Mouse (Mus musculus): Measurements from ENCODE around the gene Slc2a8.

The Slc2a8 gene

DNA sequence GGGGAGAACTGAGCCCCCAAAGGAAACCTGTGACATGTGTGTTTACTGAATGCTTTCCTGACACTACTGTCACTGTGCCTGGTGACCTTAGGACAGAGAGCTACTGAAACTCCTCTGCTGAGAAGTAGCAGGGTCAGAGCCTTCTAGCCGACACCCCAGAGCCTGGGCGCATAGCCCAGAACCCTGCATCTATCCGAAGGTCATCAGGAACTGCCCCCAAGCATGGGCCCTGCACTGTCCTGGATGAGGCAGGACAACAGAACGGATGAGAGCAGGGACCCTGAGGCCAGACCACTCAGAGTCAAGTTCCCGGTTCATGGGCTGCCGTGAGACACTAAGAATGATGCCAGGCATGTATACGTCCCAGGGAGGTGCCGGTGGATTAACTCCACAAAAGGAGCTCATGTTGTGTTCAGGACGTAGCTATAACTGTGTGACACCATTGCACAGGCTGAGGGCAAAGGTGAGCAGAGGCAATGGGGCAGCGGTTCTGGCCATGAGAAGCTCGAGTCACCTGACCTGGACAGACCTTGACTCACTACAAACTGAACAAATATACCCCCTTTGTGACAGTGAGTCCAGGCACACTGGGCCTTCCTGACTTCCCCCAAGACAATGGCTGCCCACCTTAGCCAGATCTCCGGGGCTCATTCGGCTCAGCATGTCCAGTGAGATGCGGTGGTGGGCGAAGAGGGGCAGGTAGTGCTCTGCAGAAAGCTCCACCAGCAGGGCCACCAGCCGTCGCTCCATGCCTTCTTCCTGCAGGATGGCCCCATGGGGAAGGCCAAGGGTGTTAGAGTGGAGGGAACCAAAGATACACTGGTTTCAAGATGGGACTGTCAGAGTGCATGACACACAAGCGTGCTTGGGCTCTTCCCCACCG is 52.7 kb downstream of the Slc2a8 start:
- H3K36me3 ChIP-seq (ENCODE audit: control insufficient read depth, insufficient read depth, low read length, poor library complexity, severe bottlenecking), result no peaks in the 10 kb centered on the region
- DNase-seq (ENCODE audit: low read depth, low spot score), result no peak
- no peaks in the 10 kb centered on the region for H3K27me3 ChIP-seq (ENCODE audit: control insufficient read depth, insufficient read depth, low read length, poor library complexity, severe bottlenecking)

DNA sequence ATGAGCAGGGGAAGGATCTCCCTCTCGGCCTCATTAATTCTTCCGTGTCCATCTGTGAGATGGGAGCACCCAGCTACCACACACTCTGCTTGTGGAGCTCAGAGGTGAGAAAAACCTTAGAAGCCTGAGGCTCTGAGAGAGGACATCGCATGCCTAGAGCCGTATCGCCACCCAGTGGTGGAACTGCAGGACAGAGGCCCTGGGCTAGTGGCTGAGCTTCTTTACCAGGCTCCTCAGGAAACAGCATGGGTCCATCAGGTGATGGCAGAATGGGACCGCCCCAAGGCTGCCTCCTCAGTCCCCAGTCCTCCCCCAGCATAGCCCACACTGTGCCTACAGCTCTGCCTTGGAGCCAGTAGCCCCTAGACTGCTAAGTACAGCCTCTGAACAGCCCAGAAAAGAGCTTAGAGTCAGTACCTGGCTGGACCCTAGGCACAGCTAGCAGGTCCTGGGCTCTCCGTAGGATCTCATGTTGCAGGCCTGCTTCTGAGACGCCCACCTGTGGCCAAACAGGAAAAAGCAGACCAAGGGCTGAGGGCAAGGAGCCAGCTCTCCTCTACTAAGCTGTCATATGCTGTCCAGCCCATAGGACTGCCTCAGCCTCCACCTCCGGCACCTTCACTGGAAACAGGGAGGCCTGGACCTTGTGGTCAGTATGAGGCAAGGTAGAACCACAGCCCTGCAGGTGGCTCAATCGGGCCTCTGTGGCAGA is 53.5 kb downstream of the Slc2a8 start:
- Histone ChIP-seq H3K36me3 (ENCODE audit: control insufficient read depth, insufficient read depth, low read length, poor library complexity, severe bottlenecking) (no peaks in the 10 kb centered on the region), H3K27me3 (ENCODE audit: control insufficient read depth, insufficient read depth, low read length, poor library complexity, severe bottlenecking) (no peaks in the 10 kb centered on the region)
- peak; percentile 62 for DNase-seq (ENCODE audit: low read depth, low spot score)

DNA sequence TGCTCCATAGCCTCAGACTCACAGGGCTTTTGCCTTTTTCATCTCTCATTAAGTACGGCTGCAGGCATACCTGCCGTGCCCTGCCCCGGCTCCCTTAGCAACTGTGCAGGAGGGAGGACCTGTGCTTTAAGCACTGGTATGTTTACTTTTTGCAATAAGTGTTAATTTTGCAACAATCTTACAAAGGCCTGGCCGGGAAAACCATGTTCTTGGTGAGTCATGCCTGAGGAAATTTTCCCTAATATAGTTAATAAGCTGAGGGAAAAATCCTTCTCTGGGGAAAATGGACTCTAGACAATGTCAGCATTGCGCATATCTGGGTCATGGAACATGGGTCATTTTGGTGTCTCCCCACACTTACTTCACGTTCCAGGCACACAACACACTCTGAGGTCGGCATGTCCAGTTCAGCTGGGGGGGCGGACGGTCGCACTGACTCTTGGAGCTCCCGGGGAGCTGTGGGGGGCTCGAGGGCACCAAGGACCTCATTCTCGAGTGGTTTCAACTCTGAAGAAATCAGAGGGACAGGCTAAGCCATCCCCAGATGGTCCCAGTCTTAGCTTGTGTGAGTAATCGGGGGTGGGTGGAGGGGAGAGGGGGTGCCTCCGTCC is 54.2 kb downstream of the Slc2a8 start:
- DNase-seq (ENCODE audit: low read depth, low spot score), result no peak
- Histone ChIP-seq H3K27me3 (ENCODE audit: control insufficient read depth, insufficient read depth, low read length, poor library complexity, severe bottlenecking) (no peaks in the 10 kb centered on the region), H3K36me3 (ENCODE audit: control insufficient read depth, insufficient read depth, low read length, poor library complexity, severe bottlenecking) (no peaks in the 10 kb centered on the region)

DNA sequence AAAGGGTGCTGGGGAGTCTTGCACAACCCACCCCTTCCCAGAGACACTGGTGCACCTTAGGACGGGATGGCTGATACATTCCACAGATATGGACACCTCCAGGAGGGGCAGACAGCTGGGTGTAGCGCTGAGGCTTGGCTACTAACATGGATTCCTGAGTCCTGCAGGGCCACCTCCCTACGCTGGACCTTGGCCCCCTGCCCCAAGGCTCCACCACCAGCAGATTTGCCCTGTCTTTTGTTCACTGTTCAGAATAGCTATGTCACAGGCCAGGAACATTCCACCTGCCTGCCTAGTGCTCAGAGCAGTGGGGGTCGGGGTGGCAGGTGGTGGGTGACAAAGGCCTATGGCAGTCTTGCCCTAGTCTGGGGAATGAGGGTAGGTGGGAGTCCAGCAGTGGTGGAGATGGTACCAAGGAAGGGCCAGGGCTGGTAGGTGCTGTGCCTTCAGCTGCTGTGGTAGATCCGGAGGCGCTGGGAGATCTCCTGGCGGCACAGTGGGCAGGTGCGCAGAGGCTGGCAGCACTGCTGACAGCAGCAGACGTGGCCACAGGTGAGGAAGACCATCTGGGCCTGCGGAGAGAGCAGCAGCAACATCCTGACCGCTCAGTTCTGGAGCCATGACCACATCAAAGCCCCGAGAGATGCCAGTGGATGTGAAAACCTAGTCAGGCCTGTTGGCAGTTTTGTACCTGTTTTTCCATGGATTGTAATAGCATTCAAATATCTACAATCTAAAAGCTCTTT is 55.4 kb downstream of the Slc2a8 start:
- H3K27me3 ChIP-seq (ENCODE audit: control insufficient read depth, insufficient read depth, low read length, poor library complexity, severe bottlenecking), result no peaks in the 10 kb centered on the region
- no peak for DNase-seq (ENCODE audit: low read depth, low spot score)
- H3K36me3 ChIP-seq (ENCODE audit: control insufficient read depth, insufficient read depth, low read length, poor library complexity, severe bottlenecking), result no peaks in the 10 kb centered on the region

DNA sequence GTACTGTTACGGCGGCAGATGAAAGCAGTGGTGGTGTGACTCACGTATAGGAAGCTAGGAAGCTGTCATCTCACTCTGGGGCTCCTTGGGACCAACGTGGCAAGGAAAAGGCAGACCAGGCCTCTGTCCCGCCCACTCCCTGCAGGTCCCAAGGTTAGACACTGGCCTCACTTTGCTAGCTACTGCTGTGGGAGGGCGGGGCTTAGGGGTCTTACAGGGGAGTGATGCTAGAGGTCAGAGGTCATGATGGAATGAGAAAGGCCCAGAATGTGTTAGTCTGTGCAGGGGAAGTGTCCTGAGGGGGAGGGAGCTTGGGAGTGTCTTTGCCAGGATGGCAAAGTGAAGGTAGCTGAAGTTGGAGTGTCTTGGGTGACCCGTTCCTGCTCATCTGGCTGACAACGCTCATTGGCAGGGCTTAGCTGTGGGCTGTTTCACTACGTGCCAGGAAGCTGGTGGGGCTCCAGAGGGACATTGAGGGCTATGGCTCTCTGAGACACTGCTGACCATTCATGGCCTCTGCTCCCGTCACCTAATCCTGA is 57.5 kb downstream of the Slc2a8 start:
- no peaks in the 10 kb centered on the region for H3K36me3 ChIP-seq (ENCODE audit: control insufficient read depth, insufficient read depth, low read length, poor library complexity, severe bottlenecking)

DNA sequence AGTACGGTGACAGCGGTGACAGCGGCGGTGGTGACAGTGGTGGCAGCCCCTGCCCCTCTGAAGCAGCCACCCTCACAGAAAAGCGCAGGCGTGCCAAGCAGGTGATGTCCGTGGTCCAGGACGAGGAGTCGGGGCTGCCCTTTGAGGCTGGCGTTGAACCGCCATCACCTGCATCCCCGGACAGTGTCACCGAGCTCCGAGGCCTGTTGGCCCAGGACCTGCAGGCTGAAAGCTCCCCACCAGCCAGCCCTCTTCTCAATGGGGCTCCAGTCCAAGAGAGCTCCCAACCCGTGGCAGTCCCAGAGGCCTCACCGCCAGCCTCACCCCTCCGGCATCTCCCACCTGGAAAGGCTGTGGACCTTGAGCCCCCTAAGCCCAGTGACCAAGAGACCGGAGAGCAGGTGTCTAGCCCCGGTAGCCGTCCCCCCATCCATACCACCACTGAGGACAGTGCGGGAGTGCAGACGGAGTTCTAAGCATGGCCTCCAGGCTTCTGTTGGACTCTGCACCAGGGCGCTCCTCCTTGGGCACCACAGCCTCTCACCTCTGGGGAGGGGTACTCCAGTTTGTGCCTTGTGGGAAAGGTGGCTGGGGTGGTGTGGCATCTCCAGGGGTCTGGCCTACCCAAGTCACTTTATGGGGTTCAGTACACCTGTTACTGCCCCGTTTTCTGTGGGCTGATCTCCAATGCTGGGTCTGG is 58.2 kb downstream of the Slc2a8 start:
- H3K36me3 ChIP-seq (ENCODE audit: control insufficient read depth, insufficient read depth, low read length, poor library complexity, severe bottlenecking), result no peaks in the 10 kb centered on the region
- no peak for DNase-seq (ENCODE audit: low read depth, low spot score)
- H3K27me3 ChIP-seq (ENCODE audit: control insufficient read depth, insufficient read depth, low read length, poor library complexity, severe bottlenecking), result no peaks in the 10 kb centered on the region

More for the DNA sequence above, 57.5 kb downstream of the Slc2a8 start:
- no peak for DNase-seq (ENCODE audit: low read depth, low spot score)
- no peaks in the 10 kb centered on the region for H3K27me3 ChIP-seq (ENCODE audit: control insufficient read depth, insufficient read depth, low read length, poor library complexity, severe bottlenecking)
